Mouse (Mus musculus): ENCODE measurements around the gene Gnat1. TPM values are rescaled to one million over a fixed set of nuclear protein-coding genes. Genes with fewer than 3 reads are reported as not detected.

The Gnat1 gene
- 0.67 TPM for polyA plus RNA-seq (2017; shearing (Covaris generic))

GRCm38 (mm10) chr9:107679501-107679900 is at the start of gene Gnat1:
Gnat1 (minus strand) TSS chr9:107679712.

GRCm38 (mm10) chr9:107709697-107710483 is 30.4 kb upstream of the Gnat1 start, which contains the start of gene Sema3f:
Sema3f (minus strand) TSS chr9:107710475.

GRCm38 (mm10) chr9:107669480-107669945 is 10.0 kb downstream of the Gnat1 start, which contains the start of gene Slc38a3:
Slc38a3 (minus strand) TSS chr9:107669530.

DNA sequence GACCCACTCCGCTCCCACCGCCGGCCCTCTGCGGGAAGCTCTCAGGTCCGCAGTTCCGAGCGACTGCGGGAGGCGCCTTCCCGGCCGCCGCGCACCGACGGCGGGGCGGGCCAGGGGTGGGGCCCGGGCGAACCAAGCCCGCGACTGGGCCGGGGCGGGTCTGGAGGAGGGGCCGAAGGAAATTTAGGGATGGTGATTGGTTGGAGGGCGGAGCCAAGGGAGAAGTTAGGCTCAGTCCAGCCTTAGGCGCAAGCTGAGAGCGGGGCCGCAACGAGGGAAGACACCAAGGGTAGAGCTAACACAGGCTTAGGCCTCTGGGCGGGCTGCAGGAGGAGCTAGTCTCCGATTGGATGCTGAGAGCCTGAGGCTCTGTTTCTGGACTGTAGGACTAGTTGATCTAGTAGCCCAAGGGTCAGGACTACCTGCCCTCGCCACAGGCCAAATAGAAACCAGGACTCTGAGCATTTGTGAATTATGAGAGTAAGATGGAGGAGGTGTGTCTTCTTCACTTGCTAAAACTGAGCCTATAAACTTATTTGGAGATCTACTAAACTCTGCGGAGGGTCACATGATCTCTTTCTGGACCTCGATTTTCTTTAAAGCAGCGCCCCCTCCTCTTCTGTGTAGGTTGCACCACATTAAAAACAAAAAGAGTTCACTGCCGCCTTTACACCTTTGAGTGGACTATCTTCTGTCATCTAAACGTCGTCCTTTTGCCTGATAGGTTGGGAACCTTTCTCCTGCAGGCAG is 44.1 kb downstream of the Gnat1 start, which contains the start of gene Gnai2:
Gene Gnai2 (minus strand): TSS at position 89 of the 750 bp plus-strand sequence.

Other genes with a start within 250 kb of the Gnat1 start
- gene Tmem115, start 145.8 kb downstream of the Gnat1 start, polyA plus RNA-seq (2017; shearing (Covaris generic)), result 45.2 TPM
- 63.1 TPM for gene Cyb561d2, start 137.5 kb downstream of the Gnat1 start, polyA plus RNA-seq (2017; shearing (Covaris generic))
- gene Nprl2, start 137.5 kb downstream of the Gnat1 start, polyA plus RNA-seq (2017; shearing (Covaris generic)), result 57.9 TPM
- 5.0 TPM for gene Zmynd10, start 132.4 kb downstream of the Gnat1 start, polyA plus RNA-seq (2017; shearing (Covaris generic))
- gene Rassf1, start 128.2 kb downstream of the Gnat1 start, polyA plus RNA-seq (2017; shearing (Covaris generic)), result 86.1 TPM
- gene Tusc2, start 116.5 kb downstream of the Gnat1 start, polyA plus RNA-seq (2017; shearing (Covaris generic)), result 56.9 TPM
- 12.2 TPM for gene Hyal2, start 111.8 kb downstream of the Gnat1 start, polyA plus RNA-seq (2017; shearing (Covaris generic))
- 5.1 TPM for gene Hyal1, start 102.8 kb downstream of the Gnat1 start, polyA plus RNA-seq (2017; shearing (Covaris generic))
- gene Naa80, start 100.8 kb downstream of the Gnat1 start, polyA plus RNA-seq (2017; shearing (Covaris generic)), result 19.3 TPM
- 0.67 TPM for gene Hyal3, start 98.9 kb downstream of the Gnat1 start, polyA plus RNA-seq (2017; shearing (Covaris generic))
- 25.6 TPM for gene Ifrd2, start 92.1 kb downstream of the Gnat1 start, polyA plus RNA-seq (2017; shearing (Covaris generic))
- not detected for gene Sema3b, start 70.5 kb downstream of the Gnat1 start, polyA plus RNA-seq (2017; shearing (Covaris generic))
- gene Gnai2, start 44.3 kb downstream of the Gnat1 start, polyA plus RNA-seq (2017; shearing (Covaris generic)), result 844 TPM
- gene Slc38a3, start 10.2 kb downstream of the Gnat1 start, polyA plus RNA-seq (2017; shearing (Covaris generic)), result not detected
- gene Sema3f, start 30.8 kb upstream of the Gnat1 start, polyA plus RNA-seq (2017; shearing (Covaris generic)), result not detected
- gene Rbm5, start 91.3 kb upstream of the Gnat1 start, polyA plus RNA-seq (2017; shearing (Covaris generic)), result 311 TPM
- 106 TPM for gene Rbm6, start 193.5 kb upstream of the Gnat1 start, polyA plus RNA-seq (2017; shearing (Covaris generic))
- 24.3 TPM for gene Mon1a, start 208.4 kb upstream of the Gnat1 start, polyA plus RNA-seq (2017; shearing (Covaris generic))
- not detected for gene Mst1r, start 227.2 kb upstream of the Gnat1 start, polyA plus RNA-seq (2017; shearing (Covaris generic))
- gene Actl11, start 248.8 kb upstream of the Gnat1 start, polyA plus RNA-seq (2017; shearing (Covaris generic)), result not detected